Mouse (Mus musculus) testis, adult 2 months (tissue): ENCODE measurements around the gene Mfap3l.

Source experiments
- CTCF ChIP-seq: fragments of 200-500 bp; IDR thresholded peaks from 2 replicates; pipeline ENCODE4 v1.5.1; 2012; ENCODE audit warnings: low read depth, mild to moderate bottlenecking, inconsistent platforms, low read length, moderate library complexity; ENCODE audit not compliant: control insufficient read depth, insufficient read depth, insufficient replicate concordance
- POLR2A ChIP-seq: fragments of 200-500 bp; IDR thresholded peaks from 2 replicates; pipeline ENCODE4 v1.6.1; 2012; ENCODE audit warnings: low read depth, mild to moderate bottlenecking, inconsistent platforms, low read length, moderate library complexity; ENCODE audit not compliant: control insufficient read depth

- no peak for TF ChIP-seq CTCF
- TF ChIP-seq POLR2A: peak; percentile 32; the same call in 1 of the 2 replicates
Observed at GRCm38 (mm10) chr8:60631504-60631934, 1.1 kb upstream of the Mfap3l start.
